10 mouse cellular contexts compared by ENCODE assay signal in the genomic region with DNA sequence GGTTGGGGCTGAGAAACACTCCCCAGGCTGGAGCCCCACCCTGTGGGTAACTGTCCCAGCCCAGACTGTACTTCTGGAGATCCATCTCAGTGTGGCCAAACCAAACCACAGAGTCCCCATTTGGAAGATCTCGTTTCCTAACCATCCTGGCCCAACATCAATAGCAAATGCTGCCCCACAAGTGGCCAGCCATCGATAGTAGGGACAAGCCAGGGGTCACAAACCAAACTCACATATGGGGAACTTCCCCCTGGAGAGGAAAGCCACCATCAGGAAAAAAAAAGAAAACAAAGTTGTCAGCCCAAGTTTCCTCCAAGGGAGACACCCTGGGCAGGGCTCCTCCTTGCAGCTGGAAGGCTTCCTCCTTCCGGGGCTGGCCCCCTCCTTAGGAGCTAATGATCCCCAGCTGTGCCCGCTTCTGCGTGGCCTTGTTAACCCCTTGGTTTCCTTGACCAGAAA.
A peak's percentile ranks its signal among the peaks of the same experiment; 100 is the strongest.
DNase-seq lines count a peak whose midpoint lies in the region; ATAC-seq lines count a peak whose summit lies in the region.
"Had no signal": no experiment of that assay in that cellular context is flagged by ENCODE, and none has a peak within 500 bp of the region (broad histone marks: within the 10 kb centered on the region; RNA-seq: fewer than 3 reads in every experiment).

No protein-coding gene starts in this region.

- peaks cover 33% of the 10 kb centered on the region for H3K4me1 ChIP-seq in embryonic facial prominence, embryonic 10.5 days
- peaks cover 3% of the 10 kb centered on the region; the same call in 1 of the 2 replicates for H3K4me1 ChIP-seq in midbrain, embryonic 13.5 days (replicated peaks)

- peak; percentile 64 to 73 for DNase-seq in kidney, postnatal 4 days
- DNase-seq in kidney, postnatal 14 days: no peak
- DNase-seq in embryonic facial prominence, embryonic 10.5 days (ENCODE audit: low spot score): peak; percentile 76
- peak; percentile 55 to 70 for DNase-seq in heart, postnatal 14 days
- DNase-seq in adrenal gland, postnatal 10 days: no peak
- DNase-seq: midbrain, embryonic 14.5 days had no signal

- peak; percentile 59 for ATAC-seq in megakaryocyte, adult 5-6 weeks (ENCODE audit: poor library complexity, severe bottlenecking)
- no peak for ATAC-seq in midbrain, embryonic 13.5 days
- no peak for ATAC-seq in CD4-positive, CD25-positive, alpha-beta regulatory T cell, adult 4 months

- H3K9ac ChIP-seq in midbrain, embryonic 13.5 days (replicated peaks): no peak overlapping the region

- 10% methylated on average over 5 of the region's 5 CpGs for WGBS in embryonic facial prominence, embryonic 10.5 days
- WGBS in midbrain, embryonic 13.5 days: 16% methylated on average over 5 of the region's 5 CpGs

- no peaks in the 10 kb centered on the region for H3K36me3 ChIP-seq in embryonic facial prominence, embryonic 10.5 days (replicated peaks)
- H3K36me3 ChIP-seq in midbrain, embryonic 13.5 days: no peaks in the 10 kb centered on the region

- peak overlapping the region; percentile 58 for H3K27ac ChIP-seq in embryonic facial prominence, embryonic 10.5 days (replicated peaks)
- no peak overlapping the region for H3K27ac ChIP-seq in midbrain, embryonic 13.5 days
- H3K27ac ChIP-seq: left cerebral cortex, adult 2 months had no signal

- H3K9me3 ChIP-seq in embryonic facial prominence, embryonic 10.5 days: no peaks in the 10 kb centered on the region
- H3K9me3 ChIP-seq in midbrain, embryonic 13.5 days: no peaks in the 10 kb centered on the region

- no peak overlapping the region for H3K4me2 ChIP-seq in midbrain, embryonic 13.5 days (replicated peaks)

- intact Hi-C loops in heart, postnatal 14 days (cut with DNase I): no loop called here

- no peaks in the 10 kb centered on the region for H3K27me3 ChIP-seq in embryonic facial prominence, embryonic 10.5 days (replicated peaks; ENCODE audit: low read depth, poor library complexity, severe bottlenecking)
- H3K27me3 ChIP-seq in midbrain, embryonic 13.5 days: no peaks in the 10 kb centered on the region

- no peak overlapping the region for H3K4me3 ChIP-seq in embryonic facial prominence, embryonic 10.5 days
- no peak overlapping the region for H3K4me3 ChIP-seq in midbrain, embryonic 13.5 days (replicated peaks)
- H3K4me3 ChIP-seq: left cerebral cortex, adult 2 months had no signal

Comparison
In these comparisons a context has a peak if more than half of its experiments do, and no peak if none do; other contexts are left out.
1. DNase-seq: peak in kidney, postnatal 4 days (2 of 2), embryonic facial prominence, embryonic 10.5 days (single experiment) and heart, postnatal 14 days (2 of 2); none in kidney, postnatal 14 days (single experiment) and adrenal gland, postnatal 10 days (single experiment).